ENCODE assay signal across 8 mouse cellular contexts in the genomic region with DNA sequence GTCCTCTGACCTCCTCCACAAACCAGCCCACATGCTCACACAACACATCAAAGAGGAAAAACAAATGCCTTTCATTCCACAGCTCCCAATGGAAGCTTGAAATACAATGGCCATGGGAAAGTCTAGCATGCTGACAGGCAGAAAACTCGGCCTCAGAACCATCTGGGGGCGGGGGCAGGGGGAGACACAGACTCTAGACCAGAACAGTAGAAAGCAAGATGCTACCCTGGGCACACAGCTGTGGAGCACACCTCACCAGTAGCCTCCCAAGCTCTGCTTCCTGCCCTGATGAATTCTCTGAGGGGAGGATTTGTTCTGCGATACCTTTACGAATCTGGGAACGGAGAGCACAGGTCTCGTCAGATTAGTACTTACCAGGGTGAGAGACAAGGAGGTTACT. TPM values are rescaled to one million over a fixed set of nuclear protein-coding genes. Genes with fewer than 3 reads are reported as not detected.
DNase-seq lines count a peak whose midpoint lies in the region; ATAC-seq and TF ChIP-seq lines count a peak whose summit lies in the region.

No protein-coding gene starts in this region.

- no peaks in the 10 kb centered on the region for H3K9me3 ChIP-seq in heart, postnatal 0 days (replicated peaks; ENCODE audit: control insufficient read depth, low read length)
- H3K9me3 ChIP-seq in forebrain, embryonic 12.5 days: no peaks in the 10 kb centered on the region
- no peaks in the 10 kb centered on the region for H3K9me3 ChIP-seq in midbrain, embryonic 15.5 days

- TF ChIP-seq CTCF in heart, postnatal 0 days (IDR thresholded peaks at IDR 0.05; ENCODE audit: low read depth): no peak

- H3K4me1 ChIP-seq in heart, postnatal 0 days (ENCODE audit: control insufficient read depth, insufficient read depth): peaks cover 38% of the 10 kb centered on the region
- H3K4me1 ChIP-seq in forebrain, embryonic 12.5 days: peaks cover 78% of the 10 kb centered on the region
- H3K4me1 ChIP-seq in midbrain, embryonic 15.5 days: peaks cover 57% of the 10 kb centered on the region

- no peak for TF ChIP-seq EP300 in heart, postnatal 0 days (IDR thresholded peaks at IDR 0.05; ENCODE audit: low read depth)

- DNase-seq in heart, postnatal 0 days (ENCODE audit: low spot score): no peak
- DNase-seq in heart, adult 8-10 months (ENCODE audit: low spot score): no peak
- DNase-seq in ZHBTc4 (ENCODE audit: low read depth, low spot score): peak; percentile 41
- no peak for DNase-seq in left cerebral cortex, adult 8-10 months (ENCODE audit: low spot score in 2 of 2)
- no peak for DNase-seq in spleen, postnatal 36 days (ENCODE audit: low spot score in 2 of 2)
- DNase-seq in B cell, adult 2 months: no peak

- H3K4me2 ChIP-seq in heart, postnatal 0 days (ENCODE audit: low read depth, low read length): no peak overlapping the region
- no peak overlapping the region for H3K4me2 ChIP-seq in forebrain, embryonic 12.5 days
- H3K4me2 ChIP-seq in midbrain, embryonic 15.5 days: no peak overlapping the region

- ATAC-seq in heart, postnatal 0 days (ENCODE audit: insufficient read depth, low read depth): no peak
- ATAC-seq in forebrain, embryonic 12.5 days (ENCODE audit: low FRiP score): peak; percentile 49; the same call in 1 of the 2 replicates
- no peak for ATAC-seq in midbrain, embryonic 15.5 days (replicated peaks)

- peak overlapping the region; percentile 46 for H3K27ac ChIP-seq in heart, postnatal 0 days (ENCODE audit: low read depth)
- H3K27ac ChIP-seq in forebrain, embryonic 12.5 days: peak overlapping the region; percentile 75
- peak overlapping the region; percentile 56 for H3K27ac ChIP-seq in midbrain, embryonic 15.5 days

- H3K27me3 ChIP-seq in heart, postnatal 0 days (ENCODE audit: control insufficient read depth, insufficient read depth, low read length): no peaks in the 10 kb centered on the region
- H3K27me3 ChIP-seq in forebrain, embryonic 12.5 days: no peaks in the 10 kb centered on the region
- no peaks in the 10 kb centered on the region for H3K27me3 ChIP-seq in midbrain, embryonic 15.5 days (replicated peaks)

- H3K9ac ChIP-seq in heart, postnatal 0 days (replicated peaks; ENCODE audit: low read depth, low read length): no peak overlapping the region
- peak overlapping the region; percentile 14; the same call in 1 of the 2 replicates for H3K9ac ChIP-seq in forebrain, embryonic 12.5 days
- H3K9ac ChIP-seq in midbrain, embryonic 15.5 days: no peak overlapping the region

- H3K4me3 ChIP-seq in heart, postnatal 0 days (ENCODE audit: low read depth, low read length): no peak overlapping the region
- no peak overlapping the region for H3K4me3 ChIP-seq in forebrain, embryonic 12.5 days (replicated peaks)
- H3K4me3 ChIP-seq in midbrain, embryonic 15.5 days: no peak overlapping the region

- H3K36me3 ChIP-seq in heart, postnatal 0 days (replicated peaks; ENCODE audit: control insufficient read depth, insufficient read depth, low read length): peaks cover 5% of the 10 kb centered on the region; the same call in 1 of the 2 replicates
- peaks cover 26% of the 10 kb centered on the region for H3K36me3 ChIP-seq in forebrain, embryonic 12.5 days (replicated peaks)
- no peaks in the 10 kb centered on the region for H3K36me3 ChIP-seq in midbrain, embryonic 15.5 days (replicated peaks)

- 46% methylated on average over 6 of the region's 6 CpGs for WGBS in heart, postnatal 0 days
- WGBS in forebrain, embryonic 12.5 days: 44% methylated on average over 6 of the region's 6 CpGs
- WGBS in midbrain, embryonic 15.5 days: 27% methylated on average over 6 of the region's 6 CpGs

RNA-seq across cellular contexts. Expression of a gene that starts 31.4 kb away (rescaled TPM):
- total RNA-seq in heart, postnatal 0 days (2014; rRNA removed; ENCODE audit: low replicate concordance): 14.1 and 17.3 TPM in 2 replicates
- 16.4 and 17.2 TPM in 2 replicates for polyA plus RNA-seq in heart, postnatal 0 days (2015; fragmentation: Nextera tagmentation; extraction: Ambion mirVana)
- total RNA-seq in heart, adult 8-10 months (2022): 10 to 100 TPM; 15.5 to 19.8 (median 17.2) TPM
- polyA plus RNA-seq in forebrain, embryonic 12.5 days (2016; fragmentation: Nextera tagmentation; extraction: Ambion mirVana): 62.7 and 74.3 TPM in 2 replicates
- 60.9 and 76.8 TPM in 2 replicates for polyA plus RNA-seq in midbrain, embryonic 15.5 days (2015; fragmentation: Nextera tagmentation; extraction: Ambion mirVana)
- total RNA-seq in left cerebral cortex, adult 8-10 months (2022): 10 to 100 TPM; 54.7 to 62.8 (median 59.4) TPM
